Mouse (Mus musculus) retina, postnatal 1 day (tissue): ENCODE results near the gene Adamts2.
A peak's percentile ranks its signal among the peaks of the same experiment; 100 is the strongest.

ENCODE experiments used
- DNase-seq: peaks from one replicate; pipeline ENCODE4 v3.0.0-alpha.2; 2012

Gene Adamts2

DNA sequence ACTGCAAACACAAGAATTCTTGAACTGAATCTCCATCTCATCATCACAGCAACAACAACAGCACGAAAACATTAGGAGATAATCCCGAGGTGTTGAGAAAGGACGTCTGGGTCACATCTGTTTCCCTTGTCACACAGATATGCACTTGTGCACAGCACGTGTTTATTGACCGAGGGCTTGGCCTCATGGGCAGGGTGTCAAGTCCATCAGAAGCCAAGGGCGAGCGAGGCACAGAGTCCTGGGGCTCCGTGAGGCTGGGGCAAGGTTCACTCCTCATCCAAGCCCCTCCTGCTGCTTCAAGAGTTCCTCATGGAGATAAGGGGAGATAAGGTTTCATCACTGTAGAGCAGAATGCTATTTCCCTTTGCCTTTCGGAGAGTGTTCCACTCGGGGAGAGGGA lies 137.6 kb downstream of the Adamts2 start:
- DNase-seq = no peak

DNA sequence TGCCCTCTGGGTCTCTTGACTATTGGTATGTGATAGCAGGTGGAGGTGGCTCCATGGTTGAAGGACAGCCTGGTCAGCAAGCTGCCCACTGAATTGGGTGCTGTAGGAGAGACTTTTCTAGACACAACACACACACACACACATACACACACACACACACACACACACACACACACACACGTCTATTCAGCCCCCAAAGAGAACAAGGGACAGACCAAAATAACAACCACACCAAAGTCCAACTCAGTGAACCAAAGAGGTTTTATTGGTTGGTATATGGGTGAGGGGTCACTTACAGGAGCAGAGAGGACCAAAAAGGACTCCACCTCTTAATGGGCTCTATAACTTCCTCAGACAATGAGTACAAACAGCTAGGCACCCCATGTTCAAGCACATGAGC lies 140.3 kb downstream of the Adamts2 start:
- DNase-seq = no peak

DNA sequence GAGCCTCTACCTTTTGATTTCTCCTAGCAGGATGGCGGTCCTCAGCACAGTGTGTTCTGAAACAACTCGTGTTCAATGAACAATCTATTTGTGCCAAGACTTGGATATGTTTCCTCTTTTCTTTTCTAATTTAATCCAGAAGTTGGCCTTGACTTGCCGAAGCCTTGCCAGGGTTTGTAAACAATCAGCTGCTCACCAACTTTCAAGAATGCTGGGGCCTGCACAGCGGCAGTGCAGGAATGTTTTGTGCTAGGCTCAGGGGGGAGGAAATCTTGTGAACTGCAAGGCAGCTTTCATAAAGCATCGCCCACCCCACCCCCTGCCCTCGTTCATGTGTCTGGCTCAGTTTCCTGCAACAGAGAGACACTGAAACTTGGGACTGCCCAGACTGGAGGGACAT lies 143.1 kb downstream of the Adamts2 start:
- DNase-seq = no peak

DNA sequence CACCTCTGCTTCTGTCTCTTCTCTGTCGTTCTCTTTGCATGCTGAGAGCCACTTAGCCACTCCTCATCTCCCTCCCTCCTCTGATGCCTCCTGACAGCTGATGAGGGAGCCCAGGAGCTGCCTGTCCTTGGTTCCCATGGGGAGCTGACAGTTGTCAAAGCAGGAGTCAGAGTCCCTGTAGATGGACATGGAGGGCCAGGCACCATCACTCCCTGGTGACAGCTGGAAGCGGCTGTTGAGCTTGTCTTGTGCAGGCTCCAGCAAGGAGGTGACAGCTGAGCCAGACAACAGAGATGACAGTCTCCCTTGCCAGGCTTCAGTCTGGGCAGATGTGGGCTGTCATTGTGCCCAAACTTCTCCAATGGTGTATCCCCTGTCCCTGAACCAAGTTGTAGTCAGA lies 144.6 kb downstream of the Adamts2 start:
- DNase-seq = peak; percentile 17

DNA sequence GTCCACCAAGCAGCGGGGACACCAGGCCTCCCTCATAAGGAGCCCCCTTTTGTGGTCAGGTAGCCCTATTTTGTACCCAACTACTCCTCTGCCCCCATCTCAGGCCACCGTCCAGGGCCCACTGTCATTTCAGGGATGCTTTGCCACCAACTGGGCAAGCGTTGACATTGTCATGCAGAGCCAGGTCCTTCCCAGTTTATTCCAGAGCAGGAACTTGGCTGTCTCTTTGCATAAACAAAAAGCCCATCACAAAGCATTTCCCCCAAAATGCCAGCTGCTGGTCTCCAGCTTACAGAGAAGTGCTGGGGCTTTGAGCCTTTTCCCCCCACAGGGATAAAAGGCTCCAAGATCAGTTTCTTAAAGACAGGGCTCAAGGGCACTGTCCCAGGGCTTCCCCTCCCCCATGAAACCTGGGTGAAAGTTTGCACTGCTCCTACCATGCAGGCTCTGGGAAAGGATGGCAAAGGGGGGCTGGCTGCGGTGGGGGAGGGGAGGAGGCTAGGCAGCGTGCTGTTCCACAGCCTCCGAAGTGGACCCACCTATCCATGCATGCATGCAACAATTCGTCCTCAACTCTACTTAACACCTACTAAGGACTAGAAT lies 149.2 kb downstream of the Adamts2 start:
- peak; percentile 13 for DNase-seq

DNA sequence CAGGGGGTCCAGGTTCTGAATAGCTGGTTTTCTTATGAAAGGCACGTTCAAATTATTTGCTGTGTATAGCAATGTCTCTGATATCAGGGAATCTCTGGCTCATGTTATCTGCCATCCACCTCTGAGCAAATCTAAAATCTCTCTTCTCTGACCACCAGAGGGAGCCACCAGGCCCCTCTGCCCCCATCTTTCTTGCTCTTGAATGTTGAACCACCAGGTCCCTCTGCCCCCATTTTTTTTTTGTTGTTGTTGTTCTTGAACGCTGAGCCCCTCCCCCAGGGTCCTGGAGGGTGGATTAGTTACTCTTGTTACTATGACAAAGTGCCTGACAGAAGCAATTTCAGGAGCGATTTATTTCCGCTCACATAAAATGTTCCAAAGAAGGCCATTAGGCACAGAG lies 155.9 kb downstream of the Adamts2 start:
- peak; percentile 52 for DNase-seq

DNA sequence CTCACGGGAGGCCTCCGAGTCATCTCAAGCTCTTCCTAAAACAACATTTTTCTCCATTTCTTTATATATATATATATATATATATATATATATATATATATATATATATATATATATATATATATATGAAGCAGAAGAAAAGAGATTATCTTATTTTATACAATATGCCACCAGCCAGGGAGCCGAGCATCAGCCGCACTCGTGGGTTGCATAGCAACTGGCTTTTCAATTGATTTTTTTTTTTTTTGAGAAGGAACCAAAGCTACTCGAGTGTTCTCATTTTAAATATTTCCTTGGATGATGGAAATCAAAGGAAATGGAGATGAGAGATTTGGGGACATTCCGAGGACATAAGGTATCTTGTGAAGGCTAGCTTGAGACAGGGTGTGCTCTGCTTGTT lies 164.6 kb downstream of the Adamts2 start:
- DNase-seq = no peak

DNA sequence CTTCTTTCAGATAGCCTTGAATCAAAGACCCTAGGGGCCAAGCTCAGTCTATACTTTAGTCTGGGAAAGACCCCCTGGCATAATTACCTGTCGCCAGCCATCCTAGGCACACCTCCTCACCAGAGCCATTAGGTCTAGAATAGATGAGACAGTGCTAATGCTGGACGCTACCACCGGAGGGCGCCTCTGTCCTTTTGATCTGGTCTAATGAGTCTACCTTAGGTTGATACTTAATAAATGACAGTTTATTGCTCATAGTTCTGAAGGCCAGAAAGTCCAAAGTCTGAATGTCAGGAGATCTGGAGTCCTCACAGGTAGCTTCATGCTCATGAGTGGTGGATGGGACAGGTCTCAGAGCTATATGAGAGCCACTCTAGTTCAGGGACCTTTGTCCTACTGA lies 165.2 kb downstream of the Adamts2 start:
- peak; percentile 44 for DNase-seq

DNA sequence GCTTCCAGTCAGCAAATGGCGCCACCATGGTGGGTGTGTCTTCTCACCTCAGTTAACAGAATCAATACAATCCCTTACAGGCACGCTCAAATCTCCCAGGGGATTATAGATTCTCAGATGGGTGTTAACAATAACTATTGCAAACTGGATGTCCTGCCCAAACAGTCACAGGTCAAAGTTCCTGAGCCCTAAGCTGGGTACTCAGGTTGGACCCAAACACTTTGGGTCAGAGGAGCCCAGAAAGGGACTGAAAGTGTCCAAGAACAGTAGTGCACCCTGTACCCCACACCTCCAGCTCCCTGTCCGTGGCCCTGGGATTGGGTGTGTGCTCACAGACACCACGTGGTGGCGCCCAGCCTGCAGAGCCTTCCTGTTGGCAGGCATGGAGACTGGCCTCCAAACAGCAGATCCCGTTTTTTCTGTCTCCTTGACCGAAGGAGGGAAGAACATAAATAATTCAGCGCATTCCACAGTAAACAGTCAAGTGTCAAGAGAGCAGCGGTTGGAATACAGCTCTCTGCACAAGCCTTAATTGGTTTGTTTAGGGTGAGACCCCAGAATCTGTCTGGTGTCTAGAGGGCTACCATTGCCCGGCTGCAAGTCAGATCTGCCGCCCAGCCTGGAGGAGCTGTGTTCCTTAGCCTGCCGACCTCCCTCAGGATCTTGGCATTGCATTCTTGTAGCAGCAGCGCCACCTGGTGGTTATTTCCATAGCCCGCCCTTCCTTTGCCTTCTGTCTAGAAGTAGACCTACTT lies 167.3 kb downstream of the Adamts2 start:
- peak; percentile 91 for DNase-seq

DNA sequence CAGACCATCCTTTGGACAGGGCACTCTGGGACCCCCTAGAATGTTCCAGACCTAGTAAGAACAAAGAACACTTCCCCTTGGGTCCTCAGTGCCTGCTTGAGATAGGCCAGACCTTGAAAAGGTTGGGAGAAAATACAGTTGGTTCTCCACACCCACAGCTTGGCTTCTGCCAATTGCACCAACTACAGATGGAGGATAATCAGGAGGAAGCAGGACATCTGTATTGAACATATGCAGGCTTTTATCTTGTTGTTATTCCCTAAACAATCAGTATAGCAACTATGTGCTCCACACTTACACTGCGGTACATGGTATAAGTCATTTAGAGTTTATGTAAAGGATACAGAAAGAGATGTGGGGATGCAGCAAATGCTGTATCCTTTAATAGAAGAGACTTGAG lies 169.1 kb downstream of the Adamts2 start:
- DNase-seq = no peak

DNA sequence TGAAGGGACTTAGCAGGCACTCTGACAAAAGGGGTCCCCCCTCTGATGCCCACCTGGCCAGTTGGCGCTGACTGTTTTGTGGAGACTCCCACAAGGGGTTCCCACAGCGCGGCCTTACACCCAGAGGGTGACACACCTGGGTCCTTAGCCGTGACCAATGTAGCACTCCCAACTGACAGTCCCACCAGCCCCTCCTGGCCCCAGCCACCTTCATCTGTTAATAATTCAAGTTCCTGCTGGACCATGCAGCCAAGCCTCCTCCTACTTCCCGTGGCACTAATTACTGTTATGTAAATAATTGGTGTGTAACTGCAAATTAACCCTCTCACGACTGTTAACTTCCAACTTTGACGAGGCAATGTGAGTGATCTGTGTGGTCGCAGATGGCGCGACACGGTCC lies 195.8 kb downstream of the Adamts2 start:
- no peak for DNase-seq

DNA sequence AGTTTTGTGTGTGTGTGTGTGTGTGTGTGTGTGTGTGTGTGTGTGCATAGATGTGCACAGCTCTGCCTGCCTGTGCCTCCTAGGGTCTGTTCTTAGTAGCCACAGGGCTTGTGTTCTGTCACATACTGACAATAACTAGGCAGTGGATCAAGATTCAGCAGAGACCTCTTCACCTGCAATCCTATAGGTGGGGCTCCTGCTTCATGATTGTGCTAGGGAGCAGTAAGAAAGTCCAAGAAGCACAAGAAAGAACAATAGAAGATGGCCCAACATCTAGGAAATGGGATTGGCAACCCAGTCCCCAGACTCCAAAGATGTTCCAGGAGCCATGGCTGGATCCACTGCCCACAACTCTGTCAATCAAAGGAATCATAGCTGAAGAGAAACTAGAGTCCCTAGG lies 197.0 kb downstream of the Adamts2 start:
- DNase-seq = no peak

DNA sequence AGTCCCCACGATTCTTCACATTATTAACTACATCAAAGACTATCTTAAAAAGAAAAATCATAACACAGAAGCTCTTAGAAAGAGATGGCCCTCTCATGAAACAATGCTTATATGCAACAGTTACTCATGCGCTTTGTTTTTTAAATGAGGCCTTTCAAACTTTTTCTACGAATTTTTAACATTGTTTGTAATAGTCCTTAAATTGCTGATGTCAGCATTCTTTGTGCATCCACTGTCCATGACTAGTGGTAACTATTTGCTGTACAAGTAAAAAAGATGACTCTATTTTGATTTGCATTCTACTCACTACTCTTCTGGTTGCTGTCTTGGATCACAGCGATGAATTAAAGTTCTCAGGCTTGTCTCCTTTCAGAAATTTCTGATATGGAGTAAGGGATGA lies 212.3 kb downstream of the Adamts2 start:
- DNase-seq = no peak

DNA sequence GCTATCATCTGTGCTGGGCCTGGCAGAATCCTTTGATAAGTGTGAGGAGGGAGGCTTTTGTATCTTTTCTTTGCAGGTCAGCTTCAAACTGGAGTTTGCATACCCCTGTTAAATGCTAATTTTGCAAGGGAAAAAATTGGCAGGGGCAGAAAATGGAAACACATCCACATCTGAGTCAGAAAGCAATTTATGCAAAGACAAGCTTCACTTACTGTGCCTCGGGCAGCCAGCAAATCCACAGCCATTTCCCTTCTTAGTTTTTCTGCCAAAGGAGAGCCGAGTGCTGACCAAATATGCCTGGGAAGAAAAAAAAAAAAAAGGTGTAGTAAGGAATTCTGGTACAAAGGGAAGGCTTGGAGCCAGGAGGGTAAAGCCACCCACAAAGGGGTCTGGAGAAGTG lies 224.3 kb downstream of the Adamts2 start:
- DNase-seq = no peak

DNA sequence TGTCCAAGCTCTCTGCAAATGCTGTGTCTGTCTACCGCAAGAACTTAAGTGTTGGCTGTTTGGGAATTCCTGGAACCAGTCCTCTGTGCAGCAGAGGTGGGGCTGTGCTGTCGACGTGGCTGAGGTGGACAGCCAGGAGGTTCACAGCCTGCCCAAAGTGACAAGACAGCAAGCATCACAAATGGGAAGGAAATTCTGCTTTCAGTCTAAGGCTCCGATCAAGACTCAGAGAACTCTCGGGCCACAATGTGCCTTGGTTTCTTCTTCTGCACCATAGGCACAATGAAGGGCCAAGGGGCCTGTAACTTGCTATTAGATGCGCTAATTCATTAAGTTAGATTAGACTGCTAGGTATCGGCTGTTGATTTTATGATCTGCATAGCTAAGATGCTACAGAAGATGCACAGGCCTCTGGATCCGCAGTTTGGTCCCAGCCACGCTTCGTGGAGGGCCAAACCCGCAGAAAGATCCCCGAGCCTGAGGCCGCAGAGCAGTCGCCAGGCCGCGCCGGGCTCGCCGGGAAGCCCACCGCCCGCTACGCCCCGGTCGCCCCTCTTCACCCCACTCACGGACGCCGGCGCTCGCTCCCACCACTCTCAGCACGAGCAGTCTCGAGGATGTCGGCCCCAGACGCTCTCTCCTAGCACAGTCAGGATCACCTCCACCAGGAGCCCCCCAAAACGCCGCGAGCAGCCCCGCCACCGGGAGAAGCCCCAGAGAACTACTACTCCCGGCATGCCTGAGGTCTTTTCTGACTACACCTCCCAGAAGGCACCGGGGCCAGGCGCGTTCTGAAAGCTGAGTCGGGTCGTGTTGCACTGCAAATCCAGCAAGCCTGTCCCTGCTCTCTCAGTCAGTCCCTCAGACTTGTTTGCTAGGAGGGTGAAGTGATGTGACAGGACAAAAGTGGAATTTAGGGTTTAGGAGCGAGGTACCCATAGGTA lies 225.4 kb downstream of the Adamts2 start, which contains the start of gene Zfp354c:
Zfp354c (minus strand) TSS at position 715 of the 944 bp plus-strand sequence.
- DNase-seq = peak; percentile 92

DNA sequence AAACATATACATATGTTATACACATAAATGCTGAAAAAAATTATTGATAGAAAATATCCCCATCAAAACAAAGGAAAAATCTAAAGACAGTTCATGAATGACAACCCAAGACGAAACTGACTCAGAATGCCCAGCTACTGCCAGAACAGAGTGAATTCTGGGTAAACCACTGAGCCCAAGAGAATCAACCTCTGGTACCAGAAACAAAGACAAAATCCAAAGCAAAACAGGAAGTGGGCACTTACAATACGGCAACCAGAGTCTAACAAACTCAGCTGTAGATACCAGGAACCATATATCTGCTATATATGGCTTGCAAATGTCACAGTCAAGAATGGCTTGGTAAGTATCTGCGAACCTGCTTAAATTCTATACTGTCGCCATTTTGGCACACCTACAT lies 233.8 kb downstream of the Adamts2 start:
- no peak for DNase-seq

DNA sequence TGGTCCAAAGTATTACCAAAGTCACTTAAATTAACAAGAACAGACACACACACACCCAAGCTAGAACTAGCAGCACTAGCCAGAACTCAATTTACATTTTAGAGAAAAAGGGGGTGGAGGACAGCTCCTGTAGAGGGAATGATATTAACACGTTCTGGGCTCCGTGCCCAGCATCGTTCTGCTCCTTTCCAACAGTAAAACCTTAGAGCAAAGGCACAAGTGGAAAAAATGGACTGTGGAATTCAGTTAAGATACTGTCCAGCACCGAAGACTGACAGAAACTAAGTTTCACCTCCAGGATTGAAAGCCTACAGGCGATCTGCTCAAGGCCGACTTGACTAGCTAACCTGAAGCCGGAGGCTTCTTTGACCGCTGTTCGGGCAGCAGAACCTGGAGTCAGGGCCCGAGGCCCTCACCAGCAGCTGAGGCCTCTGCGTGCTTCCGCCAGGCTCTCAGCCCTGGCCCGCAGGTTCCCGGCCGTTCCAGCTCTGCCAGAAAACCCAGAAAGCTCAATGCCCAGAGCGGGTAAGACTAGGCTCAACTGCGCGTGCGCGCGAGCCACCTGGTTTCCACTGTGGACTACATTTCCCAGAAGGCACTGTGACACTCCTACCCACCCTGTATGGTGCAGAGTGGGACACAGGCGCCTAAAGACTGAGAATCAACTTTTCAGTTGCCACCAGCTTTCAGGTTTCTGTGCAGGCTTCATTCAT lies 239.3 kb downstream of the Adamts2 start, which contains the start of gene Zfp879:
Zfp879 (minus strand) TSS at position 530 of the 713 bp plus-strand sequence.
- peak; percentile 94 for DNase-seq

DNA sequence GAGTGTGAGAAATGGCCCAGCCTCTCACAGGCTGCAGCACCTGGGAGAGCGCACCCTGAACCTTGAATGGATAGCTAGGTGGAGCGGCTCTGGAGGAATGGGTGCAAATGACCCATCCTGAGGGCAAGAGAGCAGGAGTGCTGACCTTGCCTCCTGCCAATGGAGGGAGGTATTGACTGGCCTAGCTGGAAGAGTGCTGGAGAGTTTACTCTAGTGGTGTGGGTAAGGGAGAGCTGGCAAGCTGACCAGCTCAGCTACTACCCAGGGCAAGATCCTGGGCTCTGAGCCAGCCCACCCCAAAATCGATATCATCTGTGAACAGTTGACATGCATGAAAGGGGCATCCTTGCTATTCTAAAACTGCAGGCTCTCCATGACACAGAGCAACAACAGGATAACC lies 244.1 kb downstream of the Adamts2 start:
- no peak for DNase-seq

DNA sequence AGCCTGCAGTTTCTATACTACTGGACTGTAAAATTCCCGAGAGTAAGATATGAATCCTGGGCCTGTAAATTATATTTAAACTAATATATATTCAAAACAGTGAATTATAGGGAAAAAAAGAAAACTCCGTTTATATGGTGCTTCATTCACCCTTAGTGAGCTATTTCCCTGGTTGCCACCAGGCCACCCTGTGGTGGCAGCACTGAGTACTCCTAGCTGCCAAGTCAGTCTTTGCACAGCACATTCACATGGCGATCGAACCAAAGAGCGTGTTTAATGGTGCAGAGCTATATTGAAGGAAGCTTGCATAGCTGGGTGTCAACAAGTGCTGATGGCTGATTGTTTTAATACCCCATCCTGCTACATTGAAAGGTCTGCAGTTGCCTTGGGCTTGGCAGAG lies 245.2 kb downstream of the Adamts2 start:
- DNase-seq = peak; percentile 46

DNA sequence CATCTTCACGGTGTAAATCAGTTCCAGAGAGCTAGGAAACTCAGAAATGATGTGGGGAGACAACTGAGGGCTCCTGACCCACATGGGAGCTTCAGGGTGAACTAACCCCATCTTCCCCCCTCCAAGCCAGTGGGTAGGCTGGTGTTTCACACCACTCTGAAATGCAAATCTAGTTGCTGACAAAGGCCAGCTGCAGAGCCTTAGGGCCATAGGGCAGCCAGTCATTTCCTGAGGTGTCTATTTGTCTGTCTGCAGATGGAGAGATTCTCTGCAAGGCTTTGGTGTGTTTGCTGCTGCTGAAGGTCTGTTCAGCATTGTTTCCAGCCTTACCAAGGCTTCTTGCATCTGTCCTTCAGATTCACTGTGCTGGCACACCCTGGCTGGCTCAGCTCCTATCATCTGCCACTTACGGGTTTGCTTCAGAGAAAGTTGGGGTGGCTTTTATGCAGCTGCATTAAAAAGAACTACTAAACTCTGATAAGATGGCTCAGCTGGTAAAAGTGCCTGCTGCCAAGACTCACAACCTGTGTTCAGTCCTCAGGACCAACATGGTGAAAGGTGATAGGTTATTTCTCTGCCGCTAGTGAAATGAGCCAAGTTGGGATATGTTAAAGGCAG lies 246.7 kb downstream of the Adamts2 start:
- no peak for DNase-seq

DNA sequence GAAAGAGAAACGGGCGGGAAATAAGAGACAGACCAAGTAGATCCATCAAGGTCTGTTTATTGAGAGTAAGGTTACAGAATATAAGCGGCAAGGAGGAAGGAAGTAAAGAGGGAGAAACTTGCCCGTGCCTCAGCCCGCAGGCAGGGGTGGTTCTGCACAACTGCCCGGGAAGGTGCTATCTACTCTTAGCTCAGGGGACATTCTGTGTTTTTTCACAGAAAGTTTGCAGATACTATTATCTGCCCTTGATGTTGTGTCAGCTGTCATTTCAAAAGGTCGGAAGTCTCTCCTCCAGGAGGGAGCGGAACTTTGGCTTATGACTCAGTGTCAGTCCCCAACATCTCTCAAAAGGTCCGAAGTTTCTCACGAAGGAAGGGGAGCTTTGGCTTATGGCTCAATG lies 247.4 kb downstream of the Adamts2 start:
- DNase-seq = no peak

DNA sequence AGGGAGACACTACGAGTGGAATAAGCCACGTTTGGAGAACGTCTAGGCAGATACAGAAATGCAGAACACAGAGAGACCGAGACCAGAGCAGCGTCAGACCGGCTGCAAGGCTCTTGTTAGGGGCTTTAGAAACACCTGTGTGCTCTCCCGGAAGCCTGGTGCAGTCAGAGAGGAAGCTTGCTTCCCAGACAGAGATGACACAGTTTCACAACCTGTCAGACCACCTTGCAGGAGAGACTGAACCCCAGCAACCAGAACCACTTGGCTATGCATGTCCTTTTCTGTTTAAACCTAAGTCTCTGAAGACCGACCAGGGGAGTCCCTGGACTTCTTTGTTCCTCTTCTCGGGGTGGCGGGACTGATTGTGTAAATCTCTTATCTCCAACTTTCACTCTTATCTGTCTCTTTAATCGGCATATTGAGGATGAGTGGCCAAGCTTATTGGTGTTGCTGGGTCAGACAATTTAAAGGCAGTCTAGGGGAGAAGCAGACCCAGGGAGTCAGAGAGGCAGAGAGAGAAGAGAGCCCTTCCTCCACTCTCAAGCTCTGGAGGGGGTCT lies 248.4 kb downstream of the Adamts2 start, which contains the start of gene Grm6:
Grm6 (plus strand) TSS at position 509 of the 559 bp plus-strand sequence.
- no peak for DNase-seq
